Comparison of ENCODE assay signal across 8 mouse cellular contexts in the genomic region with DNA sequence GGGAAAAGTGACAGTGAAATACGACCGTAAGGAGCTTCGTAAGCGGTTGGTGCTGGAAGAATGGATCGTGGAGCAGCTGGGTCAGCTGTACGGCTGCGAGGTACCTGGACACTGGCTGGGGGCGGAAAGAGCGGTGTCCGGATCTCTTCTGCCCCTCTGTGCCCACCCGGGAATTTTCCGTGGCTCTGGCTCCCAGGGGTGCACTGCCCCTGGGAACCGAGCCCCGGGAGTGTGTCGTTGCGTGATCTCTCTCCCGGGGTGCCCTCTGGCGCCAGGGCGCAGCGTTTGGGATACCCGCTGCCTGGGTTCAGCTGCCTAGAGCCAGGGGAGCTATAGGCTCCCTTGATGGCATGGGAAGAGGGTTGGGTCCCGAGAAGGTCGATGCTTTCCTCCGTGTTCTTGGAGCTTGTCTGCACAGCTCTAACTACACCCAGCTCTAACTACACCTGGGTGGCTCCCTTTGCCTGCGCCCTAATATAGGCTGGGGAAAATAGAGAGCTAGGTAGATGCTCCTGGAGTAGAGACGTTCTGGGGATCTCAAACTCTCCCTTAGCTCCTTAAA. TPM values are rescaled to one million over a fixed set of nuclear protein-coding genes. Genes with fewer than 3 reads are reported as not detected.
DNase-seq lines count a peak whose midpoint lies in the region; ATAC-seq and TF ChIP-seq lines count a peak whose summit lies in the region.

No protein-coding gene starts in this region.

- H3K27ac ChIP-seq in testis, adult 2 months (ENCODE audit: control insufficient read depth, insufficient read depth, low read depth, low read length) = no peak overlapping the region
- no peak overlapping the region for H3K27ac ChIP-seq in liver, postnatal 0 days (ENCODE audit: low read depth)

- H3K4me2 ChIP-seq in liver, postnatal 0 days (ENCODE audit: low read depth, low read length) = peak overlapping the region; percentile 80

- H3K4me3 ChIP-seq in testis, adult 2 months (ENCODE audit: control insufficient read depth, low read depth, low read length) = peak overlapping the region; percentile 25
- H3K4me3 ChIP-seq in liver, postnatal 0 days (ENCODE audit: low read depth, low read length) = peak overlapping the region; percentile 51

- no peak for TF ChIP-seq POLR2A in testis, adult 2 months (IDR thresholded peaks at IDR 0.05; ENCODE audit: control insufficient read depth, low read depth, low read length)

- peak; percentile 25; the same call in 1 of the 2 replicates for ATAC-seq in granulocyte monocyte progenitor cell, adult 5-6 weeks (replicated peaks; ENCODE audit: poor library complexity, severe bottlenecking)
- ATAC-seq in liver, postnatal 0 days = no peak
- ATAC-seq in megakaryocyte-erythroid progenitor cell, adult 5-6 weeks (replicated peaks; ENCODE audit: low FRiP score, low TSS enrichment, poor library complexity, severe bottlenecking) = no peak

- no peaks in the 10 kb centered on the region for H3K36me3 ChIP-seq in testis, adult 2 months (ENCODE audit: control insufficient read depth, insufficient read depth, low read length)
- no peaks in the 10 kb centered on the region for H3K36me3 ChIP-seq in liver, postnatal 0 days (replicated peaks; ENCODE audit: insufficient read depth, low read length)

- H3K4me1 ChIP-seq in testis, adult 2 months (ENCODE audit: control insufficient read depth, insufficient read depth, low read length) = peaks cover 16% of the 10 kb centered on the region
- 0 out of 2 replicates have a peak, but pooled peaks cover 5% of the 10 kb centered on the region for H3K4me1 ChIP-seq in liver, postnatal 0 days (ENCODE audit: insufficient read depth)

- no peaks in the 10 kb centered on the region for H3K27me3 ChIP-seq in testis, adult 2 months (ENCODE audit: control insufficient read depth, insufficient read depth, low read length)
- peaks cover 32% of the 10 kb centered on the region for H3K27me3 ChIP-seq in liver, postnatal 0 days (ENCODE audit: insufficient read depth, low read length)

- 3% methylated on average over 26 of the region's 26 CpGs for WGBS in liver, postnatal 0 days (ENCODE audit: insufficient replicate concordance)

- no peak overlapping the region for H3K9ac ChIP-seq in liver, postnatal 0 days (replicated peaks)

- no peak for DNase-seq in testis, postnatal 14 days (ENCODE audit: low spot score)
- peak; percentile 20 for DNase-seq in embryo, embryonic 11 days
- peak; percentile 12 for DNase-seq in kidney, postnatal 10 days
- DNase-seq in liver, postnatal 0 days = no peak
- DNase-seq in right cerebral cortex, postnatal 14 days = peak; percentile 34

- no peak for TF ChIP-seq CTCF in testis, adult 2 months (IDR thresholded peaks at IDR 0.05; ENCODE audit: control insufficient read depth, insufficient read depth, insufficient replicate concordance, low read depth, low read length)
- no peak for TF ChIP-seq CTCF in liver, postnatal 0 days (IDR thresholded peaks at IDR 0.05; ENCODE audit: low read depth)

- H3K9me3 ChIP-seq in liver, postnatal 0 days (ENCODE audit: low read length) = no peaks in the 10 kb centered on the region

- no peak for TF ChIP-seq EP300 in liver, postnatal 0 days (IDR thresholded peaks at IDR 0.05; ENCODE audit: low read depth)

RNA-seq across cellular contexts. Expression of a gene that starts 1.1 kb away (rescaled TPM):
- 0.11 TPM in 1 of 2 replicates, not detected in the other for polyA plus RNA-seq in testis, adult 2 months (2012; rRNA removed)
- not detected in 2 replicates for total RNA-seq in granulocyte monocyte progenitor cell, adult 5-6 weeks (2014; fragmentation: Nextera tagmentation)
- not detected in 2 replicates for total RNA-seq in granulocyte monocyte progenitor cell, adult 5-6 weeks (2017)
- polyA plus RNA-seq in liver, postnatal 0 days (2015; fragmentation: Nextera tagmentation; extraction: Ambion mirVana) = 0.08 and 0.36 TPM in 2 replicates
- not detected in 2 replicates for total RNA-seq in megakaryocyte-erythroid progenitor cell, adult 5-6 weeks (2014; fragmentation: Nextera tagmentation)
- total RNA-seq in megakaryocyte-erythroid progenitor cell, adult 5-6 weeks (2017) = not detected in 2 replicates

Comparison
In these comparisons a context has a peak if more than half of its experiments do, and no peak if none do; other contexts are left out.
1. DNase-seq: peak in embryo, embryonic 11 days (single experiment), kidney, postnatal 10 days (single experiment) and right cerebral cortex, postnatal 14 days (single experiment); none in testis, postnatal 14 days (single experiment) and liver, postnatal 0 days (single experiment).